Mouse (Mus musculus) left cerebral cortex, postnatal 4 days (tissue): ENCODE results near the gene Cd36. TPM values are rescaled to one million over a fixed set of nuclear protein-coding genes. Genes with fewer than 3 reads are reported as not detected.
A peak's percentile ranks its signal among the peaks of the same experiment; 100 is the strongest.

Experiments used
- DNase-seq: peaks from one replicate; pipeline ENCODE4 v3.0.0-alpha.2; 2022
- intact Hi-C: fragments of 180-260 bp; cut with DNase I; formaldehyde crosslinking; loops from one replicate; pipeline ENCODE4 v1.15.1; 2025
- total RNA-seq, 2 experiments: library from RNA; stranded (reverse); gene quantifications; 2 replicates each; pipeline ENCODE4 v1.2.3; 2021

The Cd36 gene
- total RNA-seq, 2 experiments from 2014 or later, result 1.8 to 1.9 TPM

- intact Hi-C loops, result loop anchor here (10.0 kb wide), 1 partner anchor 629 kb away; no protein-coding TSS in a partner anchor
- no peak for DNase-seq
Observed at GRCm38 (mm10) chr5:17816170-17816569, 72.4 kb downstream of the Cd36 start.

- intact Hi-C loops, result loop anchor here (10.0 kb wide), 1 partner anchor 634 kb away; no protein-coding TSS in a partner anchor
- no peak for DNase-seq
Observed at GRCm38 (mm10) chr5:17810336-17810735, 78.3 kb downstream of the Cd36 start.

- no peak for DNase-seq
- intact Hi-C loops, result no loop called here
Observed at GRCm38 (mm10) chr5:17806774-17807377, 81.7 kb downstream of the Cd36 start.

- intact Hi-C loops, result no loop called here
- DNase-seq, result peak; percentile 31
Observed at GRCm38 (mm10) chr5:17776571-17776970, 112.0 kb downstream of the Cd36 start.

GRCm38 (mm10) chr5:17770328-17770727, 118.3 kb downstream of the Cd36 start:
- intact Hi-C loops, result no loop called here

GRCm38 (mm10) chr5:17766006-17766677, 122.5 kb downstream of the Cd36 start:
- intact Hi-C loops, result loop anchor here (5.0 to 10.0 kb wide), 3 partner anchors 81 to 829 kb away; no protein-coding TSS in a partner anchor
- DNase-seq, result no peak

More at GRCm38 (mm10) chr5:17770328-17770727, 118.3 kb downstream of the Cd36 start:
- no peak for DNase-seq

- intact Hi-C loops, result no loop called here
- no peak for DNase-seq
Observed at GRCm38 (mm10) chr5:17753471-17754005, 135.1 kb downstream of the Cd36 start.

GRCm38 (mm10) chr5:17748293-17748692, 140.3 kb downstream of the Cd36 start:
- no peak for DNase-seq
- intact Hi-C loops, result no loop called here

- intact Hi-C loops, result no loop called here
- DNase-seq, result no peak
Observed at GRCm38 (mm10) chr5:17747143-17747542, 141.5 kb downstream of the Cd36 start.

GRCm38 (mm10) chr5:17746520-17746919, 142.1 kb downstream of the Cd36 start:
- no peak for DNase-seq
- intact Hi-C loops, result no loop called here

- intact Hi-C loops, result no loop called here
- DNase-seq, result no peak
Observed at GRCm38 (mm10) chr5:17739805-17740204, 148.8 kb downstream of the Cd36 start.

Other genes starting within 250 kb of the Cd36 start
- not detected for gene Gnat3, start 73.7 kb upstream of the Cd36 start, total RNA-seq